Mouse (Mus musculus) layer of hippocampus, adult 6 months (tissue): Measurements from ENCODE around the gene Rbbp5. TPM values are rescaled to one million over a fixed set of nuclear protein-coding genes. Genes with fewer than 3 reads are reported as not detected.

Experiments
- long read RNA-seq, 2 experiments: library from polyadenylated mRNA; unstranded; transcript quantifications; one replicate each; pipeline ENCODE4 v2.0.0; 2019 to 2020
- polyA plus RNA-seq: library from polyadenylated mRNA; unstranded; fragments of <200 nt; fragmentation: Nextera tagmentation; gene quantifications from 2 replicates; pipeline ENCODE4 v1.2.3, GENCODE M21; 2021

Gene Rbbp5
- 22.0 and 25.2 TPM in 2 replicates for polyA plus RNA-seq
- long read RNA-seq, experiment 1, partial matches to known transcripts, result 3 of 17 reads
- long read RNA-seq, experiment 1, other reads (novel, unspliced or antisense), result 8 of 17 reads
- long read RNA-seq, experiment 2, transcript Rbbp5-207 (14 exons, 2,856 nt), result major isoform, 38 of 153 reads
- long read RNA-seq, experiment 2, transcript Rbbp5-203 (1 exons, 1,923 nt), result minor isoform, 12 of 153 reads
- long read RNA-seq, experiment 2, partial matches to known transcripts, result 11 of 153 reads
- long read RNA-seq, experiment 2, other reads (novel, unspliced or antisense), result 90 of 153 reads

DNA sequence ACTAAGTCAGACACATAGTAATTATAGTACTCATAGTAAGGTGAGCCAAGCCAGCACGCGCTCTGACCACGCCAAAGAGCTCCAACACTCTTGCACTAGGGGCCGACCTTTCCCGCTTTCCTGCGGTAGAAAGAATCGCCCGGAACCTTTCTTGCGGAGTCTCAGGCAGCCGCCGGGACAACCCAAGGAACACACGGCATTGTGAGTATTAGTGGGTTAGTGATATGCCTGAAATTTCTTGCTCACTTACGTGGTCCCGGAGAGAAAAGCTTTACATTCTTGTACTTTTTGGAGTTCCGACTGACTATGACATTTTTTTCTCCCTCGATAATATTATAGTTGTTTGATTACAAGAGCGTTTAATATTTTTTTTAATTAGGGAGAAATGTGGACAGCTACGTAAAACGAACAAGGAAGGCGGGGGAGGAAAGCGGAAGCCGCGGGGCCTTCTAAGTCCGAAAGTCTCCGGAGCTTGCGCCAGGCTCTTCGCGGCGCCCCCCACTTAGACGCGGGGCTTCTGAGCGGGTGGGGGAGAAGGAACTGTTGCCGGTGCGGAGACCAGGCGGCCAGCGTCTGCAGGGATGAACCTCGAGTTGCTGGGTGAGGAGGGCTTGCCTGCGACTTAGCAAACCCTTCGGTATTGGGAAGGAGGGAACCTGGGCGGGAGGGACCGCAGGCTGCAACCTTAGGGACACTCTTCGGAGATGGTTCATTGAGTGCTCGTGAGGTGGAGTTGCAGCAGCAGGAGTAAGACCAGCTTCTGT lies at the start of gene Rbbp5:
Rbbp5 (plus strand) TSS at position 438 of the 764 bp plus-strand sequence.

GRCm38 (mm10) chr1:132506058-132506457 lies 28.9 kb downstream of the Rbbp5 start, which contains the start of gene Tmem81:
TSS of gene Tmem81 (plus strand) at chr1:132506230.

GRCm38 (mm10) chr1:132542762-132543306 lies 65.7 kb downstream of the Rbbp5 start, which contains the start of gene Cntn2:
TSS of gene Cntn2 (minus strand) at chr1:132543256.

Other genes starting within 250 kb of the Rbbp5 start
- gene Gm10188, start 247.6 kb upstream of the Rbbp5 start, polyA plus RNA-seq, result not detected in 2 replicates
- gene Klhdc8a, start 178.7 kb upstream of the Rbbp5 start, polyA plus RNA-seq, result 2.4 and 4.1 TPM in 2 replicates
- 0.78 and 0.79 TPM in 2 replicates for gene Nuak2, start 161.2 kb upstream of the Rbbp5 start, polyA plus RNA-seq
- 42.8 and 46.5 TPM in 2 replicates for gene Tmcc2, start 86.1 kb upstream of the Rbbp5 start, polyA plus RNA-seq
- 5.1 and 6.7 TPM in 2 replicates for gene Dstyk, start 59.8 kb upstream of the Rbbp5 start, polyA plus RNA-seq
- gene Tmem81, start 28.9 kb downstream of the Rbbp5 start, polyA plus RNA-seq, result 1.2 and 1.8 TPM in 2 replicates
- 12.4 and 15.5 TPM in 2 replicates for gene Cntn2, start 65.9 kb downstream of the Rbbp5 start, polyA plus RNA-seq